Mouse (Mus musculus) heart, embryonic 12.5 days (tissue): ENCODE data around the gene Myom1. TPM values are rescaled to one million over a fixed set of nuclear protein-coding genes. Genes with fewer than 3 reads are reported as not detected.

Source experiments
- ATAC-seq: fragments of 200-750 bp; cut with Nextera tagmentation; 2 replicates; pipeline ENCODE4 v1.8.0; 2017; ENCODE audit warnings: moderate TSS enrichment, moderate library complexity; ENCODE audit not compliant: insufficient number of reproducible peaks, low FRiP score
- H3K27ac ChIP-seq: fragments of 300-500 bp; sonication (generic); 2 replicates; pipeline ENCODE4 v1.5.1; 2016; ENCODE audit warnings: mild to moderate bottlenecking, moderate library complexity; ENCODE audit not compliant: poor library complexity, severe bottlenecking
- H3K27me3 ChIP-seq: fragments of 300-500 bp; sonication (generic); replicated peaks from 2 replicates; pipeline ENCODE4 v1.6.1; 2016; ENCODE audit warnings: mild to moderate bottlenecking, moderate library complexity
- H3K36me3 ChIP-seq: fragments of 300-500 bp; sonication (generic); 2 replicates; pipeline ENCODE4 v1.6.1; 2016; ENCODE audit warnings: mild to moderate bottlenecking, moderate library complexity
- H3K4me1 ChIP-seq: fragments of 300-500 bp; sonication (generic); replicated peaks from 2 replicates; pipeline ENCODE4 v1.6.1; 2016; ENCODE audit warnings: mild to moderate bottlenecking
- H3K4me2 ChIP-seq: fragments of 300-500 bp; sonication (generic); 2 replicates; pipeline ENCODE4 v1.6.1; 2016; ENCODE audit warnings: mild to moderate bottlenecking, moderate library complexity
- H3K4me3 ChIP-seq: fragments of 300-500 bp; sonication (generic); 2 replicates; pipeline ENCODE4 v1.5.1; 2016; ENCODE audit warnings: mild to moderate bottlenecking
- H3K9ac ChIP-seq: fragments of 300-500 bp; sonication (generic); 2 replicates; pipeline ENCODE4 v1.6.1; 2016; ENCODE audit warnings: mild to moderate bottlenecking, moderate library complexity
- H3K9me3 ChIP-seq: fragments of 300-500 bp; sonication (generic); replicated peaks from 2 replicates; pipeline ENCODE4 v1.6.1; 2016; ENCODE audit warnings: mild to moderate bottlenecking, moderate library complexity
- whole genome bisulfite sequencing: fragments of 180-500 bp; shearing (Covaris S2); methylation state at CpG from one replicate; pipeline ENCODE4 v1.1.7; 2016; 5-methylcytosine and 5-hydroxymethylcytosine counted together
- polyA plus RNA-seq: library from polyadenylated mRNA; unstranded; fragments of >200 nt; fragmentation: Nextera tagmentation; extraction: Ambion mirVana; gene quantifications from 2 replicates; pipeline ENCODE4 v1.2.1, GENCODE M21; 2016

Myom1 gene
- polyA plus RNA-seq, 1 experiment from 2014 or later: 229 TPM

GRCm38 (mm10) chr17:71059213-71059612 lies 56.8 kb downstream of the Myom1 start:
- Histone ChIP-seq H3K4me1 (peaks cover 4% of the 10 kb centered on the region), H3K4me2 (no peak overlapping the region), H3K9me3 (no peaks in the 10 kb centered on the region), H3K27me3 (no peaks in the 10 kb centered on the region), H3K9ac (no peak overlapping the region), H3K27ac (no peak overlapping the region), H3K36me3 (peaks cover 84% of the 10 kb centered on the region), H3K4me3 (no peak overlapping the region)
- WGBS: 88% methylated on average over 3 of the region's 3 CpGs
- no peak for ATAC-seq

- no peak for ATAC-seq
- Histone ChIP-seq H3K4me2 (no peak overlapping the region), H3K4me1 (peaks cover 4% of the 10 kb centered on the region), H3K9ac (no peak overlapping the region), H3K4me3 (no peak overlapping the region), H3K36me3 (peaks cover 79% of the 10 kb centered on the region), H3K27me3 (no peaks in the 10 kb centered on the region), H3K9me3 (no peaks in the 10 kb centered on the region), H3K27ac (0 out of 2 replicates have a peak overlapping the region, but pooled peaks have one; percentile 5)
- 70% methylated on average over 5 of the region's 5 CpGs for WGBS
Observed at GRCm38 (mm10) chr17:71062049-71062560, 59.7 kb downstream of the Myom1 start.

DNA sequence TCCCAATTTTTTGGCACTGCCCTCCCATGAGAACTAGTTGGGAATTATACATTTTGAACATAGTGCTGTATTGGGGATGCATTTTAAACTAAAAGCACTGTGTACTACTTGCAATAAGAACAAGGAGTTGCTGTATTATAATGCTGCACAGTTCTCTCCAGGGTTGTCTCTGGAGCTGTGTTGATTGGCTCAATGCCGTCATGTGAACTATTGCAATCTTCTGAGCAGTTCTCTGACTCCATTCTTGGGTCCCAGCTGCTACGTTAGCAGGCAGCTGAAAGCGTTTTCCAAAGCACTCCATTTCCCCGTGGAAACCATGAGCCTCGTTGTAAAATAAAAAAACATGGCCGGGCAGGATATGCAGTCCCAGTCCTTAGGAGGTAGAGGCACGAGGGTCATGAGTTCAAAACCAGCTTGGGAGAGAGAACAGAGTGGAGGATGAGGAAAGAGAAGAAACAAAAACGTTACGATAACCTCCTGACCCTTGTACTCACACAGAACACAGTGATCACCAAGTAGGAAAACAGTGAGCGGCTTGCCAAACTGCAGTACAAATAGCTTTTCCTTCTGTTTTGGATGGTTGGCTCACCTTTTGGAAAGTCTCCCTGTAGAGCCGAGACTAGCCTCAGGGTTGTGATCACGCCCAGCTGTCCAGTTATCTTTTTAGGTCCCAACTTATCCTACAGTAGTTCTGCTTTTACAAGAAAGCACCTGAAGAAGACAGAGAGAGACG lies 60.6 kb downstream of the Myom1 start:
- H3K36me3 ChIP-seq: peaks cover 79% of the 10 kb centered on the region
- H3K9ac ChIP-seq: no peak overlapping the region
- H3K27me3 ChIP-seq: no peaks in the 10 kb centered on the region
- no peak for ATAC-seq
- no peaks in the 10 kb centered on the region for H3K9me3 ChIP-seq
- 64% methylated on average over 13 of the region's 13 CpGs for WGBS
- H3K4me1 ChIP-seq: peaks cover 4% of the 10 kb centered on the region
- no peak overlapping the region for H3K4me2 ChIP-seq
- no peak overlapping the region for H3K4me3 ChIP-seq
- no peak overlapping the region for H3K27ac ChIP-seq

GRCm38 (mm10) chr17:71064463-71065014 lies 62.1 kb downstream of the Myom1 start:
- Histone ChIP-seq H3K9ac (no peak overlapping the region), H3K4me1 (peaks cover 4% of the 10 kb centered on the region), H3K27me3 (no peaks in the 10 kb centered on the region), H3K4me2 (no peak overlapping the region), H3K9me3 (no peaks in the 10 kb centered on the region), H3K36me3 (peaks cover 83% of the 10 kb centered on the region), H3K27ac (no peak overlapping the region), H3K4me3 (no peak overlapping the region)
- 63% methylated on average over 7 of the region's 7 CpGs for WGBS
- ATAC-seq: no peak

GRCm38 (mm10) chr17:71065127-71065526 lies 62.7 kb downstream of the Myom1 start:
- no peak overlapping the region for H3K4me2 ChIP-seq
- no peaks in the 10 kb centered on the region for H3K27me3 ChIP-seq
- H3K4me3 ChIP-seq: no peak overlapping the region
- H3K4me1 ChIP-seq: peaks cover 4% of the 10 kb centered on the region
- 71% methylated on average over 6 of the region's 6 CpGs for WGBS
- H3K9me3 ChIP-seq: no peaks in the 10 kb centered on the region
- no peak for ATAC-seq
- H3K36me3 ChIP-seq: peaks cover 81% of the 10 kb centered on the region
- H3K27ac ChIP-seq: no peak overlapping the region
- H3K9ac ChIP-seq: no peak overlapping the region

- Histone ChIP-seq H3K9me3 (no peaks in the 10 kb centered on the region), H3K4me1 (no peaks in the 10 kb centered on the region), H3K27ac (no peak overlapping the region), H3K4me3 (no peak overlapping the region), H3K4me2 (no peak overlapping the region), H3K36me3 (peaks cover 69% of the 10 kb centered on the region), H3K27me3 (no peaks in the 10 kb centered on the region), H3K9ac (no peak overlapping the region)
- no peak for ATAC-seq
- 82% methylated on average over 9 of the region's 9 CpGs for WGBS
Observed at GRCm38 (mm10) chr17:71069176-71069575, 66.7 kb downstream of the Myom1 start.

DNA sequence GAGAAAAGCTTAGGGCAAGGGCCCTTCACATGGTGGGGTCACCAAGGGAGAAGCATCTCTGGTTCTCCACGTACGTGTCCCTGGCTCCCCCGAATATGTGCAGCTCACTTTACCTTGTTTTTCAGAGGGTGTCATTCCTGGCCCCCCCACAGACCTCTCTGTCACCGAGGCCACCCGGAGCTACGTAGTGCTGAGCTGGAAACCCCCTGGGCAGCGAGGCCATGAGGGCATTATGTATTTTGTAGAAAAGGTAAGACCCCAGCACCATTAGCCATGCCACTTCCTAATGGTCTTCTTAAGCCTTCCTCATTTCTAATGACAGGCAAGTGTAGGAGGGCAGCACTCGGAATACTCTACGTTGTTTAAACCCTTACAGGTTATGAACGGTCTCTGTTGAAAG lies 69.5 kb downstream of the Myom1 start:
- ATAC-seq: no peak
- WGBS: 91% methylated on average over 10 of the region's 10 CpGs

GRCm38 (mm10) chr17:71074386-71074785 lies 72.0 kb downstream of the Myom1 start:
- Histone ChIP-seq H3K36me3 (peaks cover 70% of the 10 kb centered on the region), H3K9me3 (no peaks in the 10 kb centered on the region), H3K27ac (no peak overlapping the region), H3K9ac (no peak overlapping the region), H3K4me1 (no peaks in the 10 kb centered on the region), H3K4me2 (no peak overlapping the region), H3K27me3 (no peaks in the 10 kb centered on the region), H3K4me3 (no peak overlapping the region)
- ATAC-seq: no peak
- WGBS: 43% methylated on average over 4 of the region's 4 CpGs

More for the DNA sequence above, 69.5 kb downstream of the Myom1 start:
- Histone ChIP-seq H3K4me1 (no peaks in the 10 kb centered on the region), H3K9ac (no peak overlapping the region), H3K9me3 (no peaks in the 10 kb centered on the region), H3K27me3 (no peaks in the 10 kb centered on the region), H3K4me2 (no peak overlapping the region), H3K27ac (no peak overlapping the region), H3K36me3 (peaks cover 74% of the 10 kb centered on the region), H3K4me3 (no peak overlapping the region)

DNA sequence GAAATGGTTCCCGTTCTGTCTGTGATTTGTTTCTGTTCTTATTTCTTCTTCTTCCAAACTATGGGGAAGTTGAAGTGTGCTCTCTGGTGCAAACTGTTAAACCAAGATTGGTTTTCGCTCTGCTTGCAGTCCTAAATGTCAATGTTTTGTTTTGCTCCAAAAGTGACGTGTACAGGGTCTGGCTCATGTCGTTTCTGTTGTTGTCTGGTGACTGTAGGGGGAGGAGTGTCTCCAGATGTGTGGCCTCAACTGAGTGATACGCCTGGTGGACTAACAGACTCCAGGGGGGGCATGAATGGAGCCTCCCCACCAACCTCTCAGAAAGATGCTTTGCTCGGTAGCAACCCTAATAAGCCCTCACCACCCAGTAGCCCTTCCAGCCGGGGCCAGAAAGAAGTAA lies 79.6 kb downstream of the Myom1 start:
- Histone ChIP-seq H3K36me3 (peaks cover 70% of the 10 kb centered on the region), H3K4me3 (no peak overlapping the region), H3K9ac (no peak overlapping the region), H3K4me1 (no peaks in the 10 kb centered on the region), H3K27ac (no peak overlapping the region), H3K4me2 (no peak overlapping the region), H3K9me3 (no peaks in the 10 kb centered on the region), H3K27me3 (no peaks in the 10 kb centered on the region)
- WGBS: 46% methylated on average over 7 of the region's 7 CpGs
- no peak for ATAC-seq

GRCm38 (mm10) chr17:71086969-71087368 lies 84.5 kb downstream of the Myom1 start:
- H3K4me3 ChIP-seq: no peak overlapping the region
- H3K4me2 ChIP-seq: no peak overlapping the region
- no peak for ATAC-seq
- 62% methylated on average over 4 of the region's 4 CpGs for WGBS
- no peak overlapping the region for H3K27ac ChIP-seq
- H3K36me3 ChIP-seq: peaks cover 70% of the 10 kb centered on the region
- no peaks in the 10 kb centered on the region for H3K9me3 ChIP-seq
- H3K4me1 ChIP-seq: no peaks in the 10 kb centered on the region; the same call in 1 of the 2 replicates
- H3K9ac ChIP-seq: no peak overlapping the region
- no peaks in the 10 kb centered on the region for H3K27me3 ChIP-seq

DNA sequence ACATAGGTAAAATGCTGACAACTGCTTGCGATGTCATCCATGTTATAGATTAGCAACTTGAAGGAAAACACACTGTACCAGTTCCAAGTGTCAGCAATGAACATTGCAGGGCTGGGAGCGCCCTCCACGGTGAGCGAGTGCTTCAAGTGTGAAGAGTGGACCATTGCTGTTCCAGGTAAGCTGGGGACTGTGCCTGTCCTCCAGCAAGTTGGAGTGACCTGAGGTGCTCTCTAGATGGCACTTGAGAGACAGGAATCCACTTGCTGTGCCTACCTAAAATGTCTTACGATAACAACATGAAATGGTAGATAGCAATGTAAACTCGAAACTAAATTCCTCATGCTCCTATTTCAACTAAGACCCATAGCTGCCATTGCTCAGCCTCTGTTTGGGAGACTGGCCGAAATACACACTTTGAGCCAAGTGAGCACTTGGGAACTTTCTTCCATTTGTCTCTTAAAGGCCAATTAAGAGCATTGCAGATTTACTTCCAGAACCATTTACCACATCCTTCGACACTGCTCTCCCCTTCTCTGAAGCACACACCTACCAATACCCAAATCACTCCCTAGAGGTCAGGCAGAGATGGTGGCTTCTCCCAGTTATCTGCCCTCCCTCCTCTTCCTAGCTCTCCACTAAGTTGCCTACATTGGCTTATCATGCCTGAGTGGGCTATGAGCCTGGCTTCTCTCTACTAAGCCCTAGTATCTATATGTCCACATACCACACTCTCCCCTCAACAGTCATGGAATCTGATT lies 85.1 kb downstream of the Myom1 start:
- Histone ChIP-seq H3K36me3 (peaks cover 70% of the 10 kb centered on the region), H3K27ac (no peak overlapping the region), H3K27me3 (no peaks in the 10 kb centered on the region), H3K4me2 (no peak overlapping the region), H3K9me3 (no peaks in the 10 kb centered on the region), H3K4me1 (no peaks in the 10 kb centered on the region; the same call in 1 of the 2 replicates), H3K9ac (no peak overlapping the region), H3K4me3 (no peak overlapping the region)
- WGBS: 82% methylated on average over 8 of the region's 8 CpGs
- no peak for ATAC-seq
